Mouse (Mus musculus) cerebellum, postnatal 36 days (tissue): ENCODE measurements around the gene Zfp644.

ENCODE experiments used
- DNase-seq, 2 experiments: peaks; one replicate each; pipeline ENCODE4 v3.0.0; 2021 to 2022; ENCODE audit warnings: mixed read lengths in 2 of 2

The Zfp644 gene

GRCm38 (mm10) chr5:106589670-106590069, 107.4 kb downstream of the Zfp644 start:
- DNase-seq: no peak

- no peak for DNase-seq
Observed at GRCm38 (mm10) chr5:106589006-106589405, 108.1 kb downstream of the Zfp644 start.

GRCm38 (mm10) chr5:106580943-106581342, 116.1 kb downstream of the Zfp644 start:
- DNase-seq: no peak

GRCm38 (mm10) chr5:106577237-106577888, 119.7 kb downstream of the Zfp644 start:
- DNase-seq: no peak

GRCm38 (mm10) chr5:106575098-106575497, 122.0 kb downstream of the Zfp644 start:
- DNase-seq: no peak

GRCm38 (mm10) chr5:106574560-106574946, 122.5 kb downstream of the Zfp644 start:
- DNase-seq: peak; percentile 91 to 95

GRCm38 (mm10) chr5:106573742-106574559, 123.1 kb downstream of the Zfp644 start:
- peak; percentile 46 to 52 for DNase-seq
